Mouse (Mus musculus): ENCODE data around the gene Prok1.

Prok1 gene

GRCm38 (mm10) chr3:107233945-107234344 is 5.6 kb downstream of the Prok1 start:
- DNase-seq = no peak

- peak; percentile 84 for DNase-seq
These were observed 6.1 kb downstream of the Prok1 start for GRCm38 (mm10) chr3:107233351-107233813.

GRCm38 (mm10) chr3:107231202-107231601 is 8.3 kb downstream of the Prok1 start:
- no peak for DNase-seq

- no peak for DNase-seq
These were observed 9.0 kb downstream of the Prok1 start, which contains the start of gene A630076J17Rik for GRCm38 (mm10) chr3:107230527-107230926. Gene A630076J17Rik (plus strand): TSS chr3:107230614.

- no peak for DNase-seq
These were observed 9.7 kb downstream of the Prok1 start for GRCm38 (mm10) chr3:107229822-107230221.

GRCm38 (mm10) chr3:107229221-107229620 is 10.3 kb downstream of the Prok1 start:
- no peak for DNase-seq

GRCm38 (mm10) chr3:107225820-107226219 is 13.7 kb downstream of the Prok1 start:
- no peak for DNase-seq

GRCm38 (mm10) chr3:107223230-107223629 is 16.3 kb downstream of the Prok1 start:
- no peak for DNase-seq

GRCm38 (mm10) chr3:107221608-107222007 is 17.9 kb downstream of the Prok1 start, which contains the start of gene Cym:
Gene Cym (minus strand): TSS chr3:107221732.
- no peak for DNase-seq

GRCm38 (mm10) chr3:107218572-107218971 is 20.9 kb downstream of the Prok1 start:
- DNase-seq = no peak

- DNase-seq = no peak
These were observed 22.4 kb downstream of the Prok1 start for GRCm38 (mm10) chr3:107217101-107217480.

- DNase-seq = no peak
These were observed 23.0 kb downstream of the Prok1 start for GRCm38 (mm10) chr3:107216400-107217100.

- DNase-seq = no peak
These were observed 24.9 kb downstream of the Prok1 start for GRCm38 (mm10) chr3:107214606-107215005.

- DNase-seq = peak; percentile 32
These were observed 31.8 kb downstream of the Prok1 start for GRCm38 (mm10) chr3:107207625-107208253.

GRCm38 (mm10) chr3:107206490-107207150 is 32.9 kb downstream of the Prok1 start:
- DNase-seq = no peak

- peak; percentile 81 for DNase-seq
These were observed 33.5 kb downstream of the Prok1 start for GRCm38 (mm10) chr3:107205994-107206393.

GRCm38 (mm10) chr3:107205170-107205569 is 34.3 kb downstream of the Prok1 start:
- DNase-seq = no peak

- DNase-seq = no peak
These were observed 35.1 kb downstream of the Prok1 start for GRCm38 (mm10) chr3:107204413-107204812.

GRCm38 (mm10) chr3:107201310-107202180 is 38.0 kb downstream of the Prok1 start:
- DNase-seq = no peak

GRCm38 (mm10) chr3:107188226-107188899 is 51.1 kb downstream of the Prok1 start:
- DNase-seq = peak; percentile 41

GRCm38 (mm10) chr3:107187022-107187421 is 52.5 kb downstream of the Prok1 start:
- no peak for DNase-seq

GRCm38 (mm10) chr3:107185597-107185996 is 53.9 kb downstream of the Prok1 start:
- DNase-seq = no peak

Measured in embryo, embryonic 11 days (tissue).